Mouse (Mus musculus): ENCODE measurements at regions not wholly inside any gene's neighbourhood (a gene's known extent, or its start where the extent isn't known, plus 50 kb on each side); places are given as distances from the start of the nearest gene placed in this dataset.

DNA sequence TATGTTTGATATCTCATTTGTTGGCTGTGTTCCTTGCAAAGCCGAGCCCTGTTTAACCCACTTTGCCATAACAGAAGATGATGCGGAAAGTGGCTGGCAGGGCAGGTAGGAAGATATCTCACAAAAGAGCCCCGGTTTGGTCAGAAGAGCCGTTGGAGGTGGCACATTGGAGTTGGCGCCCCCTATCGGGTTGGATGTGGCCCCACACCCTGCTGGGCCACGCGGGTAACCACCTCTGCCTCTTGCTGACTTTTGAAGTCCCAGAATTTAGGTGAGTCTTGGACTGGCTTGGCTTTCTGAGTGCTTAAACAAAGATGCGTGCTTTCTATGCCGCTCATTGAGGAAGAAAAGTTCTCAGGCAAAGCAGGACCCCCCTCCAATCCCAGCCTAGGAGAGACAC lies 56.1 kb downstream of the Gm4791 start:
- DNase-seq (ENCODE audit: low spot score), result no peak

DNA sequence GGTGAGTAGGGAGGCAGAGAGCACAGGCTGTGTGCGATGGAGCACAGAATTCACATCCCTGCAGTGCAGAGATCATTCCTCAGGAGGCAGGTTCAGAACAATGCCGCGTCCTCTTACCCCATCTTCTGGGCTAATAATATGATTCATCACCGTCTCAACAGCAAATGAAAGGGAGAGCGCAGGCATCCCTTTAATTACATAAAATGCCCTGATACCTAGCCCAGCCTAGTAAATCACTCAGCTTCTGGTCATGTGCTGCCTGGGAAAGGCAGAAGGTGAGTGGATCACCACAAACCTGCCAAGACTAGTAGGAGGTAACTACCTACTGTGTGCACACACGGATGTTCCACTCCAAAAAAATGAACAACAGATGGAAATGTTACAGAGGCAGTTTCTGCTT lies 57.0 kb downstream of the Gm4791 start:
- no peak for DNase-seq (ENCODE audit: low spot score)

DNA sequence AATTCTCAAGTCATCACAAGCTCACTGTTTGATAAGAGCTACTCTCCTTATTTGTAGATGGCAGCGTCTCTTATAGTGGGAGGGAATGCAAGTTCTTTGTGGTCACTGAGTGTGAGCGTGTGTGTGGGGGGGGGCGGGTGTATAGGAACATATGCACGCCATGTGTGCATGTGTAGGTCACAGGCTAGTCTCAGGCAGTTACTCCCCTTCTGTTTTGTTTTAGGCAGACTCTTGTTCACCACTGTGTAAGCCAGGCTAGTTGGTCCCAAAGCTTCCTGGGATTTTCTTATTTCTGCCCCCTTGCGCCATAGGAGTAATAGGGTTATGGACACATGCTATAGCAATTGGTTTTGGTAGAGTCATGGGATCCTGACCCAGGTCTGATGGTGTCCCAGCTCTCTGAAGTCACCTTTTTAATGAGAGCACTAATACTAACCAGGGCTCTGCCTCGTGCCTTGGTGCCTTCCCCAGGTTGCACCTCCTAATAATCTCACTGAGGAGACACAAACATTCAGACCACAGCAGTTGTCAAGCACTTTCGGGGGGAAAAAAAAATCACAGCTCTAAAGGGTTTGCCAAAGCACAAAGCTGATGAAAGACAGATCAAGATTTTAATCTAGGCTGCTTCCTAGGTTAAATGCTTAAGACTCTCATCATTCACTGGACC lies 60.9 kb downstream of the Gm4791 start:
- no peak for DNase-seq (ENCODE audit: low spot score)

DNA sequence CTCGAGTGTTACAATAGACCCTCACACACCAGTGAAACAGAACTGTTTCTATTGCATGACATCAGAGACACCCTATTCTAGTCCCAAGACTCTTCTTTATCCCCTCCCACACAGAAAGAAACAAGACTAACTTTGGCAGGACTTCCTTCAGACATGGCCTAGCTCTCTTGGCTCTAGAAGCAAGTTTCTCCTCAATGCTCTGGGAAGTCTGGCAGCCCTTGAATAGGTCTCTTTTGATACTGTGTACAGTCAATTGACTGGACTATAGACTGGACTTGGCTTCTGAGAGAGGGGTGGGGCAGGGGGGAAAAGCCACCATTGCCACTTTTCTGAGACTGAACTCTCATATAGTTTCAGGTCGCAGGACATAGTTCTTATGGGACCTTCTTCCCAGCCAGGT lies 62.2 kb downstream of the Gm4791 start:
- DNase-seq (ENCODE audit: low spot score), result no peak

DNA sequence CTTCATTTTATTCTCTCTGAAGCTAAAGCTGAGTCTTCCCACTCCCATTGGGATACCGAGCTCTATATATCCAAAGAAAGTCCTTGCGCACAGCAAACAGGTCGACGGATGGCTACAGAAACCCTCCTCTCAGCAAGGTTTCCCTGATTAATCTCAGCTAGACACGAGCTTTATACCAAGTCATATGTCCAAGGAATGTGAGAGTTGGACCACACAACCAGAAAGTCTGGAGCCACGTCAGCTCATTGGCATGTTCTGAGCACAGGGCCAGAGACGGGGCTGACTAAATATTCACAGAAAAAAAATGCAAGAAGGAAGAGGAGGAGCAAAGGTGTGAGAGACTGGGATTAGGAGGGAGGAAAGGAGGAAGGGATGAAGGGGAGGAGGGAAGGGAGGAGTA lies 64.0 kb downstream of the Gm4791 start:
- DNase-seq (ENCODE audit: low spot score), result no peak

DNA sequence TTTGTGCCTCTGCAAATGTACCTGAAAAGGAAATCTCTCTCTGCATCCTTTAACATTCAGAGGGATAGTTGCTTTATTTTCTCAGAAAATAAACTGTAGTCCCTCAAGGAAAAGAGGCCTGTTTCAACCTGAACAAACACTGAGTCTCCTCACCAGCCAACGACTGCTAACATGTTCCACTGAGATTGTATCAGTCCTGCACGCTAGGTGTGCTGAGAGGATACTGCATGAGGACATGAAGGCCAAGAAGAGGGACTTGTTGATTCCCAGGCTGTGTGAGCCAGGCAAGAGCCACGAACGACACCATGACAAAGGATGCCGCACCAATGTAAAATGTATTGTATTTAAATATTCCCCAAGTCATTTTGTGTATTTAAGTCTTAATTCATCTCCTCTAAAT lies 65.2 kb downstream of the Gm4791 start:
- no peak for DNase-seq (ENCODE audit: low spot score)

DNA sequence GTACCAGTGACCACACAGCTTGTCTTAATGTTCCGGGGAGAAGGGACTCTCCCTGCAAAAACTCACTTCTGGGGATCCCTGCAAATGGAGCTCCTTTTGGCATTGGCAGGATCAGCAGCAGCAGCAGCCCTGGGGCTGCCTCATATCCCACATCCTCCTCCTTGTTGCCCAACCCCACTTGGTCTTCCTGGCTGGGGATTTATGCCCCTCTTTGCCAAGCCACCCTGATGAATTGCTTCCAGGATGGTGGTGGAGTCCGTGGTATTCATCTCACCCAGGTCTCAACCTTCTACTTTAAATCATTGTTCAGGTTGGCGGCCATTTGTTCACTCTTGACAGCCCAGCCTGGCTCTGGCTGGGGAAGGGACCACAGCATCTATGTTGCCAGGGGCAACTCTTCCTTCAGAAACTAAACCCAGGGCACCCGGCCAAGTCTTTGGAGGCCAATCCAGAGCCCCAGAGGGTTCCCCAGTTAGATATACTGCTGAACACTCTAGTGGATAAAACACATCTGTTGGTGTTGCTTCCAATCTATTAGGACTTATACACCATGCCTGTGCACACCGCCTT lies 66.0 kb downstream of the Gm4791 start:
- no peak for DNase-seq (ENCODE audit: low spot score)

DNA sequence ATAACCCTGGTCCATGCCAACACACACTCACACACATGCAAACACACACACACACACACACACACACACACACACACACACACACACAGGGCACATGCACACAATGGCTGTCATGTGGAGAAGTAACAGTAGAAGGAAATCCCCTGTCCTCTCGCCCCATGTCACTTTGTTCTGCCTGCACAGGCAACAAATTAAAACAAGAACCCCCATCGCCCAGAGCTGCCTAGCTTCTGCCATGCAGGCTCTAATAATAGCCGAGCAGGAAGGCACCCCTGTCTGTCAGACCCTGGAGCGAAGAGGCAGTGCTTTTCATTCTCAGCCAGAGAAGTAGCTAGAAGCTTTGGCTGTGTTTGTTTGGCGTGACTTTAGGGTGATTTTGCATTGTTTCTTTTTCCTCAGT lies 70.9 kb downstream of the Gm4791 start:
- DNase-seq (ENCODE audit: low spot score), result no peak

DNA sequence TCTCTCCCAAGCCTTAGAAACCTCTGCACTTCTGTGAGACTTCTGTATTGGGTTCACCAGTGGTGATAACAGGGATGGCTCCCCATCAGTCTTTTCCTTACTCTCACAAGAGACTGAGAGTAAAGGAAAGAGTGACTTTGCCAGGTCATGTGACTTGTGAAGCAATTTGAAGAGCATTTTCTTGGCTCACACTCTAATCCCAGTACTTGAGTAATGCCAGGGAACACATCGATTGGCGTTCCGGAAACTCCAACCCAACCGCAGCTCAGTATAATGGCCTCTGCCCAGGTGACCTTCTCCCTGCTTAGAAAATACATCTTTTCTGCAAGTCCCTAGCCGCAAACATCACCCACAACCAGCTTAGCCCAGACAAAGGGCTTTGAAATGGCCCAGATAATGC lies 72.4 kb downstream of the Gm4791 start:
- peak; percentile 40 for DNase-seq (ENCODE audit: low spot score)

DNA sequence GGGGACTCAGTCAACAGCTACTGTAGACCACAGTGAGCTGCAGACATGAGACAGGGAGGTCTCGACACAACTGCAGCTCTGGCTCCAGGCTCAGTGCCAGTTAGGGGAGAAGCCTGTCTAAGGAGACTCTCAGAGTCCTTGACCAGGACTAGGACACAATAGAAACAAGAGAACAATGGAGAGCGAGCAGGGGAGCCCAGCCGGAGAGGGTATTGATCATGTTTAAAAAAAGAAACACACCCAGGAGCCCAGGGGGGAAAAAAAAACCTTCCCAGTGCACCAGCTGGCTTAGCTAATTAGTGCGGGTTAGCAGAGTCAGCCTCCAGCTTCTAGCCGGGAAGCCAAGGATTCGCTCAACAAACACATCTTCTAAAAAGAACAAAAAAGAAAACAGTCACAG lies 78.4 kb downstream of the Gm4791 start:
- no peak for DNase-seq (ENCODE audit: low spot score)

DNA sequence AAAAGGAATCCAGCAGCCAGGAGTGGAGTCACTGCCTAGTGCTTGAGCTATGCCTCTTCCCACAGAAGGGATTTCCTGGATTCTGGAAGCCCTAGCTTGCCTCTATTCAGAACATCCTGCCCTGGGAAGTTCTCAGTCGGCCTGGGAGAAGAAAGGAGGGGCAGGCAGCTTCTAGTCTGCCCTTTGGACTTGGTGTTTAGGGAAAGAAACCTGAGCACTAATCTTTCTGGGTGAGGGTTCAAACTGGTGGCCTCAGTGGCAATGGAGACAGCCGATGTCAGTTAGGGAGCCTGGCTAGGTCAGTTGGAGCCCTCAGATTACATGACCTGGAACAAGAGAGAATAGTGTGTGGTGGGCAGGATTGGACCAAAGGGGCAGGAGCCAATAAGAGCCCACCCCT lies 78.9 kb downstream of the Gm4791 start:
- no peak for DNase-seq (ENCODE audit: low spot score)

DNA sequence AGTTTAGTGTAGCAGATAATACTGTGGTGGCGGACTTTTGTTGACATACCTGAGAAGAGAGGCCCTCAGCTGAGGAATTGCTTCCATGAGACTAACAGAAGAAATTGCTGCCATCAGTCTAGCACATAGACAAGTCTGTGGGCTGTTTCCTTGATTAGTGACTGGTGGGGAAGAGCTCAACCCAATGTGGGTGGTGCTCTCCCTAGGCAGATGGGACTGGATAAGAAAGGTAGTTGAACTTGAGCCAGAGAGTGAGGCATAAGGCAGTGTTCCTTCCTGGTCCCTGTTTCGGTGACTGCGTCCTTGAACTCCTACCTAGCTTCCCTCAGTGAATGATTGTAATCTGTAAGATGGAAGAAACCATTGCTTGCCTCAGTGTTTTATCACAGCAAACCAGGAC lies 79.4 kb downstream of the Gm4791 start:
- DNase-seq (ENCODE audit: low spot score), result no peak

DNA sequence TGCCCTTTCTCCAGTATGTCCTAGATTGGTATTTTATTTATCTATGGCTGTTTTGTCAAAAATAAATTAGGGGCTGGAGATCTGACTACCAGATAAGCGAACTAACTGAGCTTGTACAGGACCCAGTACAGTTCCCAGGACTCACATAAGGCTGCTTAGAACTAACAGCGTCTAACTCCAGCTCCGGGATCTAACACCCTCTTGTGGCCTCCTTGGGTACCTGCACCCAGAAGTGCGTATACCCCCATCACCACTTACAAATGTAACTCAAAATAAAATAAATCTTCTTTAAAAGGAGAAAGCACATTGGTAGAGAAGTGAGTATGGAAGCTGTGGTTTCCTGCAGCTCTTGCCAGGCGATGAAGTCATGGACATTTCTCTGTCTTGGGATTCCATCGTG lies 82.9 kb downstream of the Gm4791 start:
- no peak for DNase-seq (ENCODE audit: low spot score)

DNA sequence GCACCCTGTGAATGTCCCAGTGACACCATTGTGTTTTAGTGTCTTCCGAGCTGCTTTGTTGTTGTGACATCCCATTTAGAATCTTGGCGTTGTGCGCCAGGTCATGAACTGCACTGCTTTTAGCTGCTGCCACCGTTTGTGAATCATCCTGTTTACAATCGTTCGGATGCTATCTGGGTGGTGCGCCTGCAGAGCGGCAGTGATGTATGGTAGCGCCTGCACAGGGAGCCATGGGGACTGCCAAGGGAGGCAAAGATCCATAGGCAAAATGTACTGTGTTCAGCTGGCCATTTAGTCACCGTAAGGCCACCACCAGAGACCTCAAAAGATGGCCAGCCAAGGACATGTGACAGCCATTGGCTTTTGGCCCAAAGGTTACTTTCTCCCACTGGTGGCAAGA lies 93.3 kb downstream of the Gm4791 start:
- DNase-seq (ENCODE audit: low spot score), result peak; percentile 2

DNA sequence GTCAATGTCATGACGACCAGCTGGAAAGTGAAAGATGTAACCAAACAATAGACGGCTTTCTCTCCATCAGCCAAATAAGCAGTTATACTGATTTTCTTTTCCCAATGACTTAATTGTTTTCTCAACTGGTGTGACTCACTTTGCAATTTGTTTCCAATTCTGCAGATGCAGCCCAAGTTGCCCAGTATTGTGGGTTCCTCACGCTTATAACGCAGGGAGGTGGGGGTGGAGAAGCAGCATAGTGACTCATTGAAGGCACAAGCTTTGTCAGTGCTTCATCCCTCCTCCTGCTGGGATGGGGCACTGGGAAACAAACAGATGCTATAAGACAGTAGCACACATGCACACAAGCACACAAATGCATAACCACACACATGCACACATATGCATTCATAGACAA lies 97.1 kb downstream of the Gm4791 start:
- DNase-seq (ENCODE audit: low spot score), result no peak

DNA sequence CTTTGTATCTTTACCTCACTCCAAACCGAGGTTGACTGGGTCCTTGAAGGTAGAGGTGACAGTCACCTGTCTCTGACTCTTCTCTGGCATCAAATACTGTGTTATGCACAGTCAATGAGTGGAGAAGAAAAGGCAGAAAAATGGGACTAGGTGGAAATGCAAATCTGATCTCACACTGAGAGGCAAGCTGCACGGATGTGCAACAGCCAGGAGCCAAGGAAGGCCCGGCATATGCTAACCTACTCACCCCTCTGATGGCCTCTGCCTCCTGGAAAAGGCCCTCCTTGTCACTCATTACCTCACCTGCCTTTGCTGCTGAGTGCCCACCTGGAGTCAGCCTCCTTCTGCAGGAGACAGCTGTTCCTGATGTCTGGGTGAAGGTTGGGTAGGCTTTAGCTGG lies 104.8 kb downstream of the Gm4791 start:
- no peak for DNase-seq (ENCODE audit: low spot score)

DNA sequence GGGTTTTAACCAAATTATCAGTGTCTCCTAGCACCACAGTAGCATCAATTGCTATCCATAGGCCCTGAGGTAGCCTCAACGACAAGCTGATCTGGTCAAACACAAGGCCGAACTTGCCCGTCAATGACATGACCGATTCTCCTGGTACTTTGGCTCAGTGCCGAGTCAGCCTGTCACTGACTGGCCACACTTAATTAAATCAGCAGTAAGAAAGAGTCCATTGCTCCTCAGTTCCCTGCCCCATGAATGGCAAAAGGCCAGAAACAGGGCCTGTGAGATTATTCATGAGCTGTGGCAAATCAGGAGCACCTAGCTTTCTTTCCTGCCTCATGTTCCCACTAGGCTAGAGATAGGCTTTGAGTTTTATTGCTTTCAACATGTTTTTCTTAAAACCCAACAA lies 105.4 kb downstream of the Gm4791 start:
- DNase-seq (ENCODE audit: low spot score), result no peak

DNA sequence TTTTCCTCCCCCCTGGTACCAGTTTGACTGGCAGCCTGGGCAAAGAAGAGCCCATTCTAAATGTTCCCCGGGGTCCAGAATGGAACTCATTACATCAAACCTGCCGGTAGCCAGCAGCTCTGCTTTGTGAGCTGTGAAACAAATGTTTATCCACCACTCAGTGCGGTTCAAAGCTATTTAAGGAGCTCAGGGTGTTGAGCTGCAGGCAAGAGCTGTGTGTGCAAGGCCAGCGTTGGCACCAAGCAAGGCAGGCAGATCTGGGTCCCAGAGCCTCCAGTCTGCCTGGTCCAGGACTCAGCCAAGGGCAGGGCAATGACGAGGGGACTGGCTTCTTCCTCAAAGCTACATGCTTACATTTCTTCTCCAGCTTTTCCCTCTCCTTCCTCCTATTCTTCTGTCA lies 109.6 kb downstream of the Gm4791 start:
- DNase-seq (ENCODE audit: low spot score), result no peak

DNA sequence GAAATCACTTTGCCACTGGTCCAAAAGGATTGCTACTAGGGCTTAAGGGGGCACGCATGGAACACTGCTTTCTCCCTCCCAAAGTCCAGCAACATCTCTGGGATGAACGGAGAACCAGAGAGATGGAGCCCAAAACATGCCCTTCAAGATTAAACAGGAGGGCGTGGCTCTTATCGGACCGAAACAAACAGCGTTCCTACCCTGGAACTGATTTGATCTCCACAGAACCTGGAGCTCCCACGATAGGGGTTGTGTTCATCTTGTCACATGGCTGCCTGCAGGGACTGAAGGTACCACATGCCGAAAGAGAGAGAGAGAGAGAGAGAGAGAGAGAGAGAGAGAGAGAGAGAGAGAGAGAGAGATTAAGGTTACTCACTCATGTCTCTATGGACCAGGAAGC lies 120.7 kb downstream of the Gm4791 start:
- DNase-seq (ENCODE audit: low spot score), result no peak

DNA sequence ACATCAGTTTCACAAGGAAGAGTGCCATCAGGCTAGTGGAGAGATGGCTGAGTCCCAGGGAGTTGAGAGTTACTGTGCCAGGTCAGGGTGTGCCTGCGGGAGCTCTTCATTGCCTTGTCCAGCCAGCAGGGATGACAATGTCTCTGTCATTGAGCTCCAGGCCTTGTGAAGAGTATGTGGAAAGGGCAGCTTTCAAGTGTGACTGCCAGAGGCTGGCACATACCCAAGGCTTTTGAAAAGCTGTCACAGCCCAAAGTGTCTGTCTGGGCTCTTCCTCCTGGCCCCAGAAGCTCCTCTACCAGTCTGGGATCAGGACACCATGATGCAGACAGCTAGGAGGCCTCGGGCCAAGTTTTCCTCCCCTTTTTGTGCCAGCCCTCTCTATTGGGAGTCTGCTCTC lies 124.6 kb downstream of the Gm4791 start:
- no peak for DNase-seq (ENCODE audit: low spot score)

DNA sequence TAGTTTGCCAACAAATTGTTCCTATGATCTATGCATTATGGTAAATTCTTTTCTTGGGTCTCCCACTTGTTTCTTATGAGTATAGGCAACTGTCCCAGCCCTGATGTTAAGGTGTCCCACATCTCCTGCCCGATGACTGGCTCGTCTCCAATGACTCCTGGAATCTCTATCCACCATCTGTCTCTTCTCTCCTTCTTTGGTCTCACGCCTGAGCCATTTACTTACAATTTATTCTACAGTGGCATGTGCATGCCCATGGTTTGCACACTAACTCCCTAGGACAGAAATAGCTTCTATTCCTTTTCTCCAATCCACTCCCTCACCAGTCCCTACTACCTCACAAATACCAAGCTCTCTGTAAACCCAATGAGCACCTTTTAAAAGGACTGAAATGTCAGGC lies 127.0 kb downstream of the Gm4791 start:
- no peak for DNase-seq (ENCODE audit: low spot score)

DNA sequence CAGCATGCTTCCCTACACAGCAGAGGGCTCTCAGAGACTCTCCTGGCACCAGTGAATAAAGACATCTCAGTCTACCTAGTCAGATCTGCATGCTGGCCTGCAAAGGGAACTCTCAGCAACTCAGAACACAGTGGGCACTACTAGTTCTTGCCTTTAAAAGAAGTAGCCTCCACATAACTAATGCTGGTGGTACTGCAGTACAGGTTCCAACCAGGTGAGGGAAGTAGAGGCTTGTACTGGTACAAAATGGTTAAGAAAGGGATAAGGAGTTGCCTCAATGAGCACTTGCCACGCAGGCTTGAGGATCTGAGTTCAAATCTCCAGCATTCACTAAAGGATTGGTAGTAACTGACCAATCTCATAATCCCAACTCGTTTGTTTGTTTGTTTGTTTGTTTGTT lies 127.7 kb downstream of the Gm4791 start:
- DNase-seq (ENCODE audit: low spot score), result peak; percentile 4

DNA sequence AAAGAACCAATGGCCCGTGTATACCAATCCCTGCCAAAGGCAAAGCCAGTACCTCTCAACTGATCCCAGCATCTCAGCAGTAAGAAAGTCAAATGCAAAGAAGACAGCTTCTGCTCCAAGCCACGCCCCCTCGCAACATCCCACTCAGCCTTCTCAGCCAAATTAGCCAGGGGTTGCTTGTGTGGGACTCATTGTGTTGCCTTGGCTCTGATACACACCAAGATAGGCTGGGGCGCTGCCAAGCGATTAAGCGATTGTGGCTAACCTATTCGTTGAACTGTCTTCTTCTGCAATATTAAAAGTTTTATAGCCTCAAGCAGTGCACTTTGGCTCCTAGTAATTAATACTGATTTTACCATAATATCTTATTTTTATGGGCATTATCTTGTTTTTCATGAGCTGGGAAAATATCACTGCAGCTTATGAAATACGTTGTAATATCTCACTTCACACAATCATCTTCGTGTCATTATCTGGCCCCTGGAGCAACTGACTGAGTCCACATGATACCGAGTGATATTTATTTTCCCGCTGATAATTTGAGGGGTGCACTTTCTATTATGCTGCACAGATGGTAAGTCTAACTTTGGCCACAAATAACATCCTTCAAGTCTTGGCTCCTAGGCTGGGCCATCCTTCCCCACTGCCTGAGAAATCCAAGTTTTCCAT lies 129.3 kb downstream of the Gm4791 start:
- no peak for DNase-seq (ENCODE audit: low spot score)

DNA sequence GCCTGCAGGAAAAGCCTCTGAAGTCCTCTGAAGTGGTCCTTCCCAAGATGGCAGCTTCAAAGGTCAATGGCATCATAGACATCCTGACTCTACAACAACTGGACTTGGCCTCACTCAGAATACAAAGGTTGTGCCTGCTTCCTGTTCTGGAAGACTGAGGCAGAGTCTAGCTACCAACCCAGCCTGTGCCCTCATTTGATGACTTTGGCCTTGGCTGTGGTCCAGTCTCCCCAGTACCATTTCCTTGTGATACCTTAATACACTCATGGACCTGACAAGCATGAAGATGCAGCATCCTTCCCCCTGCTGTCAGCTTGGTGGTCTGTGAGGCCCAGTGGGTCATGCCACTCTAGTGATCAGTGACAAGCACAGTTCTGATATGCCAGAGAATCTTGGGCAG lies 130.6 kb downstream of the Gm4791 start:
- DNase-seq (ENCODE audit: low spot score), result no peak

Measured in lung, postnatal 25 days (tissue).